Mouse (Mus musculus) thymus, adult 2 months (tissue): ENCODE data around the gene Clhc1. TPM values are rescaled to one million over a fixed set of nuclear protein-coding genes. Genes with fewer than 3 reads are reported as not detected.

Experiments used
- DNase-seq: peaks from one replicate; pipeline ENCODE4 v3.0.0; 2021
- H3K27ac ChIP-seq: fragments of 200-500 bp; 2 replicates; pipeline ENCODE4 v1.5.1; 2012; ENCODE audit warnings: low read length, control low read depth; ENCODE audit not compliant: control insufficient read depth, insufficient read depth
- H3K27me3 ChIP-seq: fragments of 200-500 bp; 2 replicates; pipeline ENCODE4 v1.6.1; 2012; ENCODE audit warnings: mild to moderate bottlenecking, low read length, moderate library complexity, mixed read lengths; ENCODE audit not compliant: control insufficient read depth, insufficient read depth
- H3K36me3 ChIP-seq: fragments of 200-500 bp; 2 replicates; pipeline ENCODE4 v1.6.1; 2012; ENCODE audit warnings: mild to moderate bottlenecking, low read length, moderate library complexity; ENCODE audit not compliant: control insufficient read depth, insufficient read depth
- H3K4me1 ChIP-seq: fragments of 200-500 bp; replicated peaks from 2 replicates; pipeline ENCODE4 v1.6.1; 2012; ENCODE audit warnings: low read length; ENCODE audit not compliant: control insufficient read depth, insufficient read depth
- H3K4me3 ChIP-seq: fragments of 200-500 bp; 2 replicates; pipeline ENCODE4 v1.5.1; 2012; ENCODE audit warnings: mild to moderate bottlenecking, low read length, control low read depth, moderate library complexity; ENCODE audit not compliant: control insufficient read depth, insufficient read depth
- CTCF ChIP-seq: fragments of 200-500 bp; IDR thresholded peaks from 2 replicates; pipeline ENCODE4 v1.5.1; 2012; ENCODE audit warnings: mild to moderate bottlenecking, control low read depth, low read length, moderate library complexity, borderline replicate concordance; ENCODE audit not compliant: control insufficient read depth, poor library complexity, insufficient read depth; ENCODE audit errors: extremely low read depth
- POLR2A ChIP-seq: fragments of 200-500 bp; IDR thresholded peaks from 2 replicates; pipeline ENCODE4 v1.6.1; 2012; ENCODE audit warnings: mild to moderate bottlenecking, low read length, control low read depth, moderate library complexity; ENCODE audit not compliant: control insufficient read depth, poor library complexity, insufficient read depth; ENCODE audit errors: extremely low read depth
- WGBS: fragments of 180-500 bp; shearing (Covaris S2); methylation state at CpG from one replicate; pipeline ENCODE4 v1.1.7; 2018; 5-methylcytosine and 5-hydroxymethylcytosine counted together
- polyA plus RNA-seq: library from polyadenylated mRNA; depleted of rRNA; stranded (reverse); fragments of >200 nt; gene quantifications from 2 replicates; pipeline ENCODE4 v1.2.3, GENCODE M21; 2012; rRNA removed

The Clhc1 gene
- polyA plus RNA-seq, 1 experiment, result not detected

- Histone ChIP-seq H3K4me3 (no peak overlapping the region), H3K27me3 (no peaks in the 10 kb centered on the region), H3K4me1 (no peaks in the 10 kb centered on the region), H3K27ac (no peak overlapping the region), H3K36me3 (no peaks in the 10 kb centered on the region)
- 92% methylated on average over 3 of the region's 3 CpGs for WGBS
- no peak for DNase-seq
- TF ChIP-seq CTCF, result no peak
- no peak for TF ChIP-seq POLR2A
Observed at GRCm38 (mm10) chr11:29623327-29623726, 75.6 kb downstream of the Clhc1 start.

GRCm38 (mm10) chr11:29626541-29626940, 78.8 kb downstream of the Clhc1 start:
- H3K4me1 ChIP-seq, result no peaks in the 10 kb centered on the region
- DNase-seq, result no peak
- TF ChIP-seq POLR2A, result no peak
- H3K27me3 ChIP-seq, result no peaks in the 10 kb centered on the region
- no peak overlapping the region for H3K4me3 ChIP-seq
- 92% methylated on average over 5 of the region's 5 CpGs for WGBS
- H3K36me3 ChIP-seq, result no peaks in the 10 kb centered on the region
- no peak overlapping the region for H3K27ac ChIP-seq

- 97% methylated on average over 3 of the region's 3 CpGs for WGBS
- no peaks in the 10 kb centered on the region for H3K4me1 ChIP-seq
- H3K36me3 ChIP-seq, result no peaks in the 10 kb centered on the region
- no peak for TF ChIP-seq CTCF
- H3K27ac ChIP-seq, result no peak overlapping the region
- no peak overlapping the region for H3K4me3 ChIP-seq
- no peak for DNase-seq
- no peaks in the 10 kb centered on the region for H3K27me3 ChIP-seq
Observed at GRCm38 (mm10) chr11:29627706-29628105, 80.0 kb downstream of the Clhc1 start.

Other genes starting within 250 kb of the Clhc1 start
- 2.3 and 5.1 TPM in 2 replicates for gene Ccdc88a, start 174.3 kb upstream of the Clhc1 start, polyA plus RNA-seq
- gene Prorsd1, start 32.9 kb upstream of the Clhc1 start, polyA plus RNA-seq, result 2.1 and 3.8 TPM in 2 replicates
- gene Mtif2, start 21.5 kb upstream of the Clhc1 start, polyA plus RNA-seq, result 9.9 and 10.2 TPM in 2 replicates
- gene Rps27a, start 159 bp downstream of the Clhc1 start, polyA plus RNA-seq, result 163 and 196 TPM in 2 replicates
- gene Rtn4, start 145.0 kb downstream of the Clhc1 start, polyA plus RNA-seq, result 81.6 and 97.8 TPM in 2 replicates